Mouse (Mus musculus): ENCODE results near the gene Ntf3. TPM values are rescaled to one million over a fixed set of nuclear protein-coding genes. Genes with fewer than 3 reads are reported as not detected.

Ntf3 gene
- polyA plus RNA-seq, 1 experiment from 2014 or later, result 8.3 TPM

GRCm38 (mm10) chr6:126096085-126096484 is 70.6 kb downstream of the Ntf3 start:
- 88% methylated on average over 13 of the region's 13 CpGs for WGBS
- Histone ChIP-seq H3K36me3 (no peaks in the 10 kb centered on the region), H3K4me1 (replicated peaks) (no peaks in the 10 kb centered on the region), H3K4me3 (no peak overlapping the region), H3K4me2 (no peak overlapping the region), H3K9me3 (no peaks in the 10 kb centered on the region), H3K9ac (no peak overlapping the region), H3K27me3 (no peaks in the 10 kb centered on the region), H3K27ac (replicated peaks) (no peak overlapping the region)
- no peak for ATAC-seq (ENCODE audit: low read depth)

- Histone ChIP-seq H3K4me3 (no peak overlapping the region), H3K27me3 (no peaks in the 10 kb centered on the region), H3K4me2 (no peak overlapping the region), H3K4me1 (replicated peaks) (no peaks in the 10 kb centered on the region), H3K9me3 (no peaks in the 10 kb centered on the region), H3K27ac (replicated peaks) (no peak overlapping the region), H3K9ac (no peak overlapping the region), H3K36me3 (no peaks in the 10 kb centered on the region)
- no peak for ATAC-seq (ENCODE audit: low read depth)
- 76% methylated on average over 6 of the region's 6 CpGs for WGBS
Measured at GRCm38 (mm10) chr6:126095041-126095440, 71.7 kb downstream of the Ntf3 start.

- Histone ChIP-seq H3K4me3 (no peak overlapping the region), H3K27me3 (no peaks in the 10 kb centered on the region), H3K9me3 (no peaks in the 10 kb centered on the region), H3K36me3 (no peaks in the 10 kb centered on the region), H3K27ac (replicated peaks) (no peak overlapping the region), H3K4me2 (no peak overlapping the region), H3K4me1 (replicated peaks) (no peaks in the 10 kb centered on the region), H3K9ac (no peak overlapping the region)
- 67% methylated on average over 5 of the region's 5 CpGs for WGBS
- ATAC-seq (ENCODE audit: low read depth), result no peak
Measured at GRCm38 (mm10) chr6:126092026-126092425, 74.7 kb downstream of the Ntf3 start.

GRCm38 (mm10) chr6:126090063-126090462 is 76.6 kb downstream of the Ntf3 start:
- ATAC-seq (ENCODE audit: low read depth), result no peak
- no peak overlapping the region for H3K4me3 ChIP-seq
- H3K9ac ChIP-seq, result no peak overlapping the region
- H3K4me1 ChIP-seq (replicated peaks), result no peaks in the 10 kb centered on the region
- no peaks in the 10 kb centered on the region for H3K27me3 ChIP-seq
- no peaks in the 10 kb centered on the region for H3K36me3 ChIP-seq
- H3K27ac ChIP-seq (replicated peaks), result no peak overlapping the region
- WGBS, result 82% methylated on average over 1 of the region's 1 CpGs
- no peak overlapping the region for H3K4me2 ChIP-seq
- H3K9me3 ChIP-seq, result no peaks in the 10 kb centered on the region

- Histone ChIP-seq H3K4me1 (replicated peaks) (no peaks in the 10 kb centered on the region), H3K9ac (no peak overlapping the region), H3K27me3 (no peaks in the 10 kb centered on the region), H3K4me3 (no peak overlapping the region), H3K4me2 (no peak overlapping the region), H3K36me3 (no peaks in the 10 kb centered on the region), H3K9me3 (no peaks in the 10 kb centered on the region), H3K27ac (replicated peaks) (no peak overlapping the region)
- no peak for ATAC-seq (ENCODE audit: low read depth)
- WGBS, result 93% methylated on average over 12 of the region's 12 CpGs
Measured at GRCm38 (mm10) chr6:126088489-126089265, 78.0 kb downstream of the Ntf3 start.

- Histone ChIP-seq H3K4me1 (replicated peaks) (no peaks in the 10 kb centered on the region), H3K36me3 (no peaks in the 10 kb centered on the region), H3K9ac (no peak overlapping the region), H3K4me2 (no peak overlapping the region), H3K27me3 (no peaks in the 10 kb centered on the region), H3K9me3 (no peaks in the 10 kb centered on the region), H3K27ac (replicated peaks) (no peak overlapping the region), H3K4me3 (no peak overlapping the region)
- WGBS, result 79% methylated on average over 3 of the region's 3 CpGs
- ATAC-seq (ENCODE audit: low read depth), result no peak
Measured at GRCm38 (mm10) chr6:126086321-126086950, 80.3 kb downstream of the Ntf3 start.

- Histone ChIP-seq H3K4me2 (no peak overlapping the region), H3K9ac (no peak overlapping the region), H3K27me3 (no peaks in the 10 kb centered on the region), H3K27ac (replicated peaks) (no peak overlapping the region), H3K4me3 (no peak overlapping the region), H3K4me1 (replicated peaks) (no peaks in the 10 kb centered on the region), H3K9me3 (no peaks in the 10 kb centered on the region), H3K36me3 (no peaks in the 10 kb centered on the region)
- WGBS, result 87% methylated on average over 3 of the region's 3 CpGs
- ATAC-seq (ENCODE audit: low read depth), result no peak
Measured at GRCm38 (mm10) chr6:126080531-126080930, 86.2 kb downstream of the Ntf3 start.

- ATAC-seq (ENCODE audit: low read depth), result no peak
- no peak overlapping the region for H3K4me2 ChIP-seq
- H3K27ac ChIP-seq (replicated peaks), result no peak overlapping the region
- no peak overlapping the region for H3K4me3 ChIP-seq
- H3K4me1 ChIP-seq (replicated peaks), result no peaks in the 10 kb centered on the region
- no peaks in the 10 kb centered on the region for H3K9me3 ChIP-seq
- no peaks in the 10 kb centered on the region for H3K36me3 ChIP-seq
- H3K9ac ChIP-seq, result no peak overlapping the region
- 81% methylated on average over 3 of the region's 3 CpGs for WGBS
- no peaks in the 10 kb centered on the region for H3K27me3 ChIP-seq
Measured at GRCm38 (mm10) chr6:126057706-126058105, 109.0 kb downstream of the Ntf3 start.

GRCm38 (mm10) chr6:126053136-126053535 is 113.6 kb downstream of the Ntf3 start:
- no peak overlapping the region for H3K4me3 ChIP-seq
- 88% methylated on average over 5 of the region's 5 CpGs for whole genome bisulfite sequencing
- H3K27ac ChIP-seq (replicated peaks), result no peak overlapping the region
- H3K27me3 ChIP-seq, result no peaks in the 10 kb centered on the region
- H3K9me3 ChIP-seq, result no peaks in the 10 kb centered on the region
- H3K9ac ChIP-seq, result no peak overlapping the region
- no peak overlapping the region for H3K4me2 ChIP-seq
- no peak for ATAC-seq (ENCODE audit: low read depth)
- H3K4me1 ChIP-seq (replicated peaks), result no peaks in the 10 kb centered on the region
- H3K36me3 ChIP-seq, result no peaks in the 10 kb centered on the region
